Mouse (Mus musculus): Measurements from ENCODE around the gene Ikzf3.

The Ikzf3 gene

DNA sequence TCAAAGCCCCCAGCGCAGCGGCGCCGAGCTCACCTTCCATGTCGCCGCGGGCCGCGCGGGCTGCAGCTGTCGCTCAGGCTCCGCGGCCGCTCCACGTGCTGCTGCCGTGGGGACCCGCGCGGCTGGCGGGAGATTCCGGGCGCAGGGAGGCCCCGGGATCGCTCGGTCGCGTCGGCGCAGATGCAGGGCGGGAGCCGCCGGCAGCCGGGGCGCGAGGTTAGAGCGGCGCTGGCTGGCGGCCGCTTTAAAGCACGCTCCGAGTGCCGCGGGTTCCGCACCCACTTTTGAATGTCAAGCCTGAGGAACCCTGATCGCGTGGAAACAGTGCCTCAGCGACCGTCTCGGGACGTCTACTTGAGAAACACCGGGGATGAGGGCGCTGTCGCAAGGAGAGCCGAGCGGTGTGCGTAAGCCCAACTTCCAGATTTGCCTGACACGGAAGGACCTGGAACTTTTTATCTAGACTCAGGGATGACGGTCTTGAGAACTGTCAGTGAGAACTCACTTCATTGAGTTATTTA, at the start of gene Ikzf3:
Ikzf3 (minus strand) TSS at position 321 of the 521 bp plus-strand sequence.
- no peak for DNase-seq

DNA sequence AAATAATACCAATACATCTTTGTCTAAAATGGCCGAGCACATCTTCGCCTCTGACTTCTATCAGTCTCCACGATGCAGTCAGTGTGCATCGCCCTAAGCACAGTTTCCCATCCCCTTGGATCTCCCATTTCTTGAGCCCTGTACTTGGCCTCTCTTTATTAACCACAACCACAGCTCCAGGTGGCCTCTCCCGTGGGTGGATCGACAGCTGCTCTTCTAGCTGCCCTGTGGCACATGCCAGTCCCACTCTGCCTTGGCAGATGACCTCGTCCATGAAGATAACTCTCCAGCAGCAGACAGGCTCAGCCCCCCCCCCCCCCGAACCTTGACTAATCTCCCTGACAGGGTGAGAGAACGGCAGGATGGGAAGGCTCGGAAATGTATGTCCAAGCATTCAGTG, 49.6 kb upstream of the Ikzf3 start:
- no peak for DNase-seq

GRCm38 (mm10) chr11:98595021-98595420, 49.2 kb upstream of the Ikzf3 start:
- no peak for DNase-seq

DNA sequence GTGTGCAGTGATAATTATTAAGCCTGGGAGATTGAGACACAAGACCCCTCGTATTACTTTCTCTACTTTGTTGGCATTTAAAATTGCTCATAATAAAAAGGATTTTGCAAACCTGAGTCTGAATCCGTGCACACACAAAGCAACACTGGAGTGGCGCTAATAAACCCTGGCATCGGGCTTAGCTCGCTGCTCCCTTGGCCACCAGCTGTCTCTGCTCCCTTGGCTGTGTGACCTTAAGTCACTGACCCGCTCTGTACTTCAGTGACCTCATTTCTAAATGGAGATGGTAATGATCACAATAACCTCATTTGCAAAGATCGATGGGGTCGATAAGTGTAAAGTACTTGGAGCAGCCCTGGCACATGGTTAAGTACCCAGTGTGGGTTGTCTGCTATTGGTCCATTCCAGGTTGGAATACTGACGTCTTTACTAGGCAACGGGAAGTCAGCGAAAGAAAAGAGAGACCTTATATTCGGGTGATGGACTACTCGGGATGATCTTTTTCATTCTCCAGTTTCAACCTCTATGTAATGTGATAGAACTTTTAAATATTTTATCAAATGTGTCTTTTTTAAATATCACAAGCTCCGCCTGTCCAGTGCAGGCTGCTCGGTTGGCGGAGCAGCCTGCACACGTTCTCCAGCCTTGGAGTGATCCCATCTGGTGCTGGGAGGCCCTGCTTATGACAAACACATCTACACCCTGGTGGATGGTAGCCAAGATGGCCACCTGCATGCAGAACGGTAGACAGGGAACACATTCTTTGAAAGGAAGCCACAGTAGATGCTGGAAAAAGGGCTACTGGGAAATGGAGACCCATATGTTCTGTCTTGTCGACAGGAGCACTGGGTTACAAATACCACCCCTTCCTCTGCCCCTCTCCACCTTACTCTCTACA, 45.0 kb upstream of the Ikzf3 start:
- DNase-seq = no peak

- DNase-seq = no peak
Observed at GRCm38 (mm10) chr11:98589306-98589705, 43.5 kb upstream of the Ikzf3 start.

GRCm38 (mm10) chr11:98588833-98589281, 43.0 kb upstream of the Ikzf3 start:
- no peak for DNase-seq

DNA sequence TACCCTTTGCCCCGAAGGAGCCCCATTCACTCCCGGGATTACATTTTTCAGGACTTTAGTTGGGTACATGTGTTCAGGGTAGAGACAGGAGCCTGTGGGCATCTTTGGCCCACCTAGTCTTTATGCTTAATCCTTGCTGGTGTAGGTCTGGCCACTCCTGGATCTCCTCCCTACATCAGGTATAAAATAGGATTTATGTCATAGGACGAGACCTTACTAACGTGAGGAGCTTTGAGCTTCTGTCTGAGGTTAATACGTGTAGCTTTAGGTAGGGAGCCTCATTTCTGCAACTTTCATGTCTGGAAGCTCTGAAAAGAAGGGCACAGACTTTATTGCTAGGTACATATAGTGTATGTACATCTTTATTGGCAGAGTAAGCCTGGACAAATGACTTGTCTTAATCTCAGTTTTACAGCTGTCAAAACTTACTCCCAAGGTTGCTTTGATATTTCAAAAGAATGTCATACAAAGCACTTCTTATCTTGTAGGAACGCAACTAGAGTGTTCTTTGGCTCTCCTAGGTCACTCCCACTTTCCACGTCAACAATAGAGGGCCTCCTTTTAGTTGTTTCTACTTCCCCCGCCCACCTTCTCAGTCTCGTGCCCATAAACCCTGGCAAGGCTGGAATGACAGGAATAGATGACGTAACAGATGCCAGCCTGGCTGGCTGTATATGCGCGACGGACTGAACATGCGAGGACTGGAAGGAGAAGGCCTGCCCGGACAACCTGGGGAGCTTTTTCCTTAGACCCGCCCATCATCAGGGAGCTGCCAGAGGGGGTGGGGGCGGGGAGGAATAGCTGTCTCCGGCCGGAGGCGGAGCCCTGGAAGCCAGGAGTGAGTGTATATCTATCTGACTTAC, 42.1 kb upstream of the Ikzf3 start:
- DNase-seq = peak; percentile 70

DNA sequence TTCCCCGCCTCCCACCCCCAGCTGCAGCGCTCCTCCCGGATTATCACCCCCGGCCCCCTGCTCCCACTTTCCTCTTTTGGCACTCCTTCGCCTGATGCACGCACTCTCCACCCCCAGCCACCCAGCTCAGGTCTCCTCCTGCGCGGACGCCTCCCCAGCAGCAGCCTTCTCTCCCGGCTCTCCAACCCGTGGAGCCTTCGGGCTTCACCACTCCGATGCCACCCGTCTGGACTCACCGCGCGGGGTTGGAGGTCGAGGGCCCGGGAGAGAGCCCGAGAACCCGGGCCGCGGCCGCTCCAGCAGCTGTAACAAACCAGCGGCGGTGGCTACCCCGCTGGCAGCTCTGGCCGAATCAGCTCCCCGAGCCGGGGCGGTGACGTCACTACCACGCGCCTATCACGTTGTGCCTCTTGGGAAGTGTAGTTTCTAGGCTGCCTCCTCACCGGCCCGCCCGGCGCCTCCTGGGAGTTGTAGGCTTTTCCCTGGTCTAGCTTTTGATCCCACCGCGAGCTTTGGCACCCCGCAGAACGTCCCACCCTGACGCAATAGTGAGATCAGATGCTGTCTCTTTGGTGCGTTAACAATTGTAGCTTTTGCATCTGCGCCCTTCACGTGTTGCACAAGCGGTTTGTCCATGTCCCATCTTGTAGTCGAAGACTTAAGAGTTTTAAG, 41.2 kb upstream of the Ikzf3 start, which contains the start of gene Ormdl3:
Ormdl3 (minus strand) TSS at position 477 of the 672 bp plus-strand sequence.
- DNase-seq = peak; percentile 97

DNA sequence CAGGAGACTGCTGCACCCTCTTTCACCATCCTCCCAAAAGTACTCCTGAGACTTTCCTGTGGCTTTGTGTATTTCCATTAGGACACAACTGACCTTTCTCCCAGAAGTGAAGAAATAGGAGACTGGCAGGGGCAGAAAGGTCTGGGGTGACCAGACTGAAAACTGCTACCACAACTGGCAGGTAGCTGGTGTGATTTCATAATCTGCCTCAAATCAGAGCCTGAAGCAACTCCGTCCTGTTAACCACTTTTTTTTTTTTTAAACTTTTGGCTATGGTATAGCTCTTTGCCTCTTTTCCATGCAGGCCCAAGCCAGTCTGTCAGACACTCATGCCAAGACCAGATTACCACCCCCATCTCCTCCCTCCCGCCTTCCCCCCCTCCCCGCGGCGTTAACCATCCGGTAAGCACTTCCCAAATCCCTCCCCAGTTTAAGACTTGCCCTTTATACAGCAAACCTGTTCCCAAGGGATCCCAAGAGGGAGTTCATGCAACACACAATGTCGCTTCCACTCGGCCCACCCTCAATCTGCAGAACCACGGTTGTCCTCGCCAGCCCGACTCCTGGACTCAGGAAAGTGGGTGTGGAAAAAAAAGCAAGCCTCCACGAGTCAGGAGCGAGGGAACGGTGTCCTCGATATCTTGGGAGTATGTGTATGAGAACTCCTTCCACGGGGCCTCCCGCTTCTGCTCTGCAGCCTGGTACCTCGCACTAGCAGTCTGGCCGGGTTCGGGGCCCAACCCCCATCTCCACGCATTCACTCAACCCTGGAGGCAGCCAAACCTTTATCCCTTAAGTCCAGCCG, 40.5 kb upstream of the Ikzf3 start:
- DNase-seq = no peak

DNA sequence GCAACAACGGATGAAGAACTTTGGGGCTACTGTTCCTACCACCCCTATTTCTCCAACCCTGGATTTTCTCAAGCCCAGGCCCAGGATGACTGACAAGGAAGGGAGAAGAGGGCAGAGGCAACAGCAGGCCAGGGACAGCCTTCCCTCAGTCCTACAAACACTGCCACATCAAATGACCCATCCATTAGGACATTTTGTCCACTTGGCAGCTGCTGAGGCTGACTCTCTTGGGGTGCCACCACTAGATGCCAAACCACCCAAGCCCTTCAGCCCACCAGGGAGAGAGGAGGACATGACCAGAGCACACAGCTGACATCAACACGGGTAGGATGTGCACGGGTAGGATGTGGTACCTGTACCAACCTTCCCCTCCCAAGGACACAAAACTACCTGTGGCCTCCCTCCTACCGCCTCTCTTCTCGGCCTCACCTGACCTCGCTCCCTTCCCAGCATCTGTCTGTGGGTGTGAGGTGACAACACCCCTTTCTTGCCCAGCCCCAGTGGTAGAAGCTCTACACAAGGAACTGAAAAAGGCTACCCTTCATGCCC, 38.9 kb upstream of the Ikzf3 start:
- DNase-seq = no peak

GRCm38 (mm10) chr11:98584146-98584545, 38.3 kb upstream of the Ikzf3 start:
- no peak for DNase-seq

- no peak for DNase-seq
Observed at GRCm38 (mm10) chr11:98583571-98583970, 37.7 kb upstream of the Ikzf3 start.

DNA sequence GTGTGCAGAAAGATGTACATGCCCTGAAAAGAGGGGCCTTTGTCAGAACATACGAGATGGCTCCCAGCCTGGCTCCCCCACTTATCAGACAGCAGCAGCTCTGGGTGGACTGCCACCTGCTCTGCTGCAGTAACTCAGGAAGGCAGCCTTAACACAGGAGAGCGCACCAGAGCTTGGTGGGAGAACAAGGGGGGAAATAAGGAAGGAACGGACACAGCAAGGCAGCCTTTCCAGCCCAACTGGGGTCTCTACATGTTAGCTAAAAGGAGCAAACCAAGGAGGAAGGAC, 37.4 kb upstream of the Ikzf3 start:
- DNase-seq = no peak

DNA sequence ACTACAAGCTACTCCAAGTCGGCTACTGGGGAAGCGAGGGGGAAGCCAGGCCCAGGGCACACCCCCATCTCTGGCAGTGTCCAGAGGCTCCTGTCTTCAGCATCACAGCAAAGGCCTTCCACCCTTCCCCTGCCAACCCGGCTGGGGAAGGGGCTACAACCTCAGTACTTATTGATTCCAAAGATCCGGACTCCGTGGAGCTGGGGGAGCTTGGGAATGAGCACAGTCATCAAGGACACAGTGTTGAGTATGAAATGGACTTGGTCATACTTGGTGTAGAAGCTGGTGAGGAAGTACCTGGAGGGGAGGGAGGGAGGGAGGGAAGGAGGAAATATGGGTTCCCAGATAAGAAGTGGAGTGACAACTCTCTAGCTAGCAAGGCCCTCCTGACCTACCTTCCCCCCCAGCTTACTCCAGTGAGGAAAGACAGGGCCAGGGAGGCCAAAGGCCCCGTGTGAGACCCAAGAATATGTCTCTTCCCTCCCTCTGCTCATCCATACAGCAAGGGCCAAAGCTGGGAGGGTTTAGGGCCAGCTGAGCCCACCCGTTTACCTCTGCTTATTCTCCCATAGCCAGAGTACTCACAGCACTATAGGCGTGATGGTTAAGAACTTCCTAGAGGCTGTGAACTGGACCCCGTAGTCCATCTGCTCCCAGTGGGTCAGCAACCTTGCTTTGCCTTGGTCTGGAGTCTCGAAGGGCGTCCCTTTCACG, 36.9 kb upstream of the Ikzf3 start:
- no peak for DNase-seq

DNA sequence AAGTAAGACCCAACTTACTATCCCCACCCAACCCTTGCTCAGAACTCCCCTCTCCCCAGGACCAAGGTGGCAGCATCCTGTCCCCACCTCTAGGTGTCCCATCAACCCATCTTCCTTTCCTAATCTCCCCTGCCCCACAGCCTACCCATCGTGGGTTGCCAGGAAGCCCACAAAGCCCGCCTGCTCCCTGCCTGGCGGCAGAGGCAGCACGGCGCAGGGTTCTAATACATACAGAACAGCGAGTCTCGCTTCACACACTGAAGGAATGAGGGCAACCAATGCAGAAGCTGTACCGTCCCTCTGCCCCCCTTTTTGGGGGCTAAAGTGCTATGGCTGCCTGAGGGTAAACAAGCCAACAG, 36.2 kb upstream of the Ikzf3 start:
- no peak for DNase-seq

- DNase-seq = no peak
Observed at GRCm38 (mm10) chr11:98581286-98582029, 35.6 kb upstream of the Ikzf3 start.

- no peak for DNase-seq
Observed at GRCm38 (mm10) chr11:98580301-98581121, 34.7 kb upstream of the Ikzf3 start.

- no peak for DNase-seq
Observed at GRCm38 (mm10) chr11:98577776-98578175, 31.9 kb upstream of the Ikzf3 start.

DNA sequence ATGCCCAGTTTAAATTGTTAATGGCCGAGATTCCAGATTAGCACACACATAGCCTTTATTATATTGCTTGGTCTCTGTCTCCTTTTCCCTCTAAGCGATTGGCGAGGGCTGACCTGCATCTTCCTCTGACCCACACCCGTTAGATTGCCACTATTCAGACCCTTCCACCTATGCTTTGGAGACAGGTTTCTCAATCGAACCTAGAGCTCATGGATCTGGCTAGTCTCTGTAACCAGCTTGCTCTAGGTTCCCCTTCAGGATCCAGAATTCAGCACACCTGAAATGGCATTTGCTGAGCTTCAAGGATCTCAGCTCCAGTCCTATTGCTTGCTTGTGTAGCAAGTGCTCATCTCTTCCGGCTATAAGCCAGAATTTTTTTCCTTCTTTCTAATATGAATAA, 23.6 kb upstream of the Ikzf3 start:
- no peak for DNase-seq

DNA sequence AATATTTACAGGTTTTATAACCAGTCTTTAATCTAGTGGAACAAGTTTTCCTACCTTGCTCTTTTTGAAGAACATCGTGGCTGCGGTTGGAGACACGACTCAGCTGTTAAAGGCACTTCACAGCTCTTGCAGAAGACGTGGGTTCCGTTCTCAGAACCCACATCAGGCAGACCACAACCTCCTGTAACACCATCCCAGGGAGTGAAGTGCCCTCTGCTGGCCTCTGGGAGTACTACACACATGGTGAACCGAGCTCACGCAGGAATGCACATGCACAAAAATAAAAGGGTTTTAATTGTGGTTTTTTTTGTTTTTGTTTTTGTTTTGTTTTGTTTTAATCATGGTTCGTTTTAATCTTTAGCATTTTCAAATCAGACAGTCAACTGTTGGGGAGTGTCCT, 22.5 kb upstream of the Ikzf3 start:
- no peak for DNase-seq

Measured in layer of hippocampus, adult 9-11 months (tissue).